Mouse (Mus musculus) testis, adult 2 months (tissue): ENCODE measurements around the gene Ift52.

Experiments used
- CTCF ChIP-seq: fragments of 200-500 bp; IDR thresholded peaks from 2 replicates; pipeline ENCODE4 v1.5.1; 2012; ENCODE audit warnings: low read depth, mild to moderate bottlenecking, inconsistent platforms, low read length, moderate library complexity; ENCODE audit not compliant: control insufficient read depth, insufficient read depth, insufficient replicate concordance
- POLR2A ChIP-seq: fragments of 200-500 bp; IDR thresholded peaks from 2 replicates; pipeline ENCODE4 v1.6.1; 2012; ENCODE audit warnings: low read depth, mild to moderate bottlenecking, inconsistent platforms, low read length, moderate library complexity; ENCODE audit not compliant: control insufficient read depth

DNA sequence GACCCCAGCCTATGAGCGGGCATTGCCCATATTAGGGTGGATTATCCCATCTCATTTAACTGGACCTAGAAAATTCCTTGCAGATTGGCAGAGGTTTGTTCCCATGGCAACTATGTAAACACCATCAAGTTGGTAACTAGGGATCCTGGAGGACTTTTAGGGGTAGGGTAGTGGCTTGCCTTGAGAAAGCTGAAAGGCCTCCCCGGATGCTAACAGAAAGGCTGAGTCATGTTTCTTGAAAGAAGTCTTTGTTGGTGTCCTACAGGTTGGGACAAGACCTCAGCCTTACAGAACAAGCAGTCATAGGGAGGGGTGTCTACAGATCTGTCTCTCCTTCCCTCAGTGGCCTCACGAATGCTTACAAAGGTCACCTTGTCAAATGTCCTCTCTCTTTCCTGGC is 58.1 kb downstream of the Ift52 start:
- TF ChIP-seq POLR2A (no peak), CTCF (no peak)
